Mouse (Mus musculus): ENCODE data around the gene Gja4. TPM values are rescaled to one million over a fixed set of nuclear protein-coding genes. Genes with fewer than 3 reads are reported as not detected.

Gene Gja4
- polyA plus RNA-seq, 2 experiments: 17.7 to 21.3 TPM

GRCm38 (mm10) chr4:127329046-127329445 is 15.2 kb upstream of the Gja4 start:
- Histone ChIP-seq H3K4me2 (replicated peaks; ENCODE audit: low read depth, low read length, severe bottlenecking) (no peak overlapping the region), H3K4me3 (replicated peaks; ENCODE audit: low read length) (no peak overlapping the region), H3K9ac (ENCODE audit: low read depth, low read length, severe bottlenecking) (no peak overlapping the region), H3K9me3 (ENCODE audit: control insufficient read depth, low read length) (no peaks in the 10 kb centered on the region), H3K27ac (replicated peaks; ENCODE audit: low read depth, low read length) (no peak overlapping the region), H3K27me3 (ENCODE audit: control insufficient read depth, insufficient read depth, low read length) (peaks cover 59% of the 10 kb centered on the region), H3K4me1 (ENCODE audit: control insufficient read depth, insufficient read depth, low read length) (peaks cover 4% of the 10 kb centered on the region; the same call in 1 of the 2 replicates), H3K36me3 (ENCODE audit: control insufficient read depth, insufficient read depth, low read length) (no peaks in the 10 kb centered on the region)
- no peak for ATAC-seq (ENCODE audit: low FRiP score, low read depth)
- TF ChIP-seq POLR2A (IDR thresholded peaks at IDR 0.05; ENCODE audit: borderline replicate concordance, extremely low read depth, insufficient read depth, insufficient read length): no peak
- WGBS: 1% methylated on average over 3 of the region's 3 CpGs
- DNase-seq (ENCODE audit: low spot score): no peak

GRCm38 (mm10) chr4:127328378-127328777 is 14.5 kb upstream of the Gja4 start:
- no peak for ATAC-seq (ENCODE audit: low FRiP score, low read depth)
- Histone ChIP-seq H3K9me3 (ENCODE audit: control insufficient read depth, low read length) (no peaks in the 10 kb centered on the region), H3K4me1 (ENCODE audit: control insufficient read depth, insufficient read depth, low read length) (peaks cover 4% of the 10 kb centered on the region; the same call in 1 of the 2 replicates), H3K4me3 (replicated peaks; ENCODE audit: low read length) (no peak overlapping the region), H3K36me3 (ENCODE audit: control insufficient read depth, insufficient read depth, low read length) (no peaks in the 10 kb centered on the region), H3K27me3 (ENCODE audit: control insufficient read depth, insufficient read depth, low read length) (peaks cover 59% of the 10 kb centered on the region), H3K27ac (replicated peaks; ENCODE audit: low read depth, low read length) (no peak overlapping the region), H3K9ac (ENCODE audit: low read depth, low read length, severe bottlenecking) (no peak overlapping the region), H3K4me2 (replicated peaks; ENCODE audit: low read depth, low read length, severe bottlenecking) (no peak overlapping the region)
- WGBS: 65% methylated on average over 7 of the region's 7 CpGs
- DNase-seq (ENCODE audit: low spot score): no peak
- TF ChIP-seq POLR2A (IDR thresholded peaks at IDR 0.05; ENCODE audit: borderline replicate concordance, extremely low read depth, insufficient read depth, insufficient read length): no peak

GRCm38 (mm10) chr4:127327749-127328148 is 13.9 kb upstream of the Gja4 start:
- no peaks in the 10 kb centered on the region for H3K36me3 ChIP-seq (ENCODE audit: control insufficient read depth, insufficient read depth, low read length)
- DNase-seq (ENCODE audit: low spot score): no peak
- H3K4me1 ChIP-seq (ENCODE audit: control insufficient read depth, insufficient read depth, low read length): peaks cover 4% of the 10 kb centered on the region; the same call in 1 of the 2 replicates
- no peak overlapping the region for H3K4me3 ChIP-seq (replicated peaks; ENCODE audit: low read length)
- H3K27me3 ChIP-seq (ENCODE audit: control insufficient read depth, insufficient read depth, low read length): peaks cover 56% of the 10 kb centered on the region
- H3K9ac ChIP-seq (ENCODE audit: low read depth, low read length, severe bottlenecking): no peak overlapping the region
- WGBS: 51% methylated on average over 6 of the region's 6 CpGs
- no peak overlapping the region for H3K27ac ChIP-seq (replicated peaks; ENCODE audit: low read depth, low read length)
- no peaks in the 10 kb centered on the region for H3K9me3 ChIP-seq (ENCODE audit: control insufficient read depth, low read length)
- no peak for TF ChIP-seq POLR2A (IDR thresholded peaks at IDR 0.05; ENCODE audit: borderline replicate concordance, extremely low read depth, insufficient read depth, insufficient read length)
- no peak overlapping the region for H3K4me2 ChIP-seq (replicated peaks; ENCODE audit: low read depth, low read length, severe bottlenecking)
- no peak for ATAC-seq (ENCODE audit: low FRiP score, low read depth)

- Histone ChIP-seq H3K27ac (replicated peaks; ENCODE audit: low read depth, low read length) (no peak overlapping the region), H3K36me3 (ENCODE audit: control insufficient read depth, insufficient read depth, low read length) (no peaks in the 10 kb centered on the region), H3K4me1 (ENCODE audit: control insufficient read depth, insufficient read depth, low read length) (peaks cover 4% of the 10 kb centered on the region; the same call in 1 of the 2 replicates), H3K4me2 (replicated peaks; ENCODE audit: low read depth, low read length, severe bottlenecking) (no peak overlapping the region), H3K27me3 (ENCODE audit: control insufficient read depth, insufficient read depth, low read length) (peaks cover 51% of the 10 kb centered on the region), H3K4me3 (replicated peaks; ENCODE audit: low read length) (no peak overlapping the region), H3K9me3 (ENCODE audit: control insufficient read depth, low read length) (no peaks in the 10 kb centered on the region), H3K9ac (ENCODE audit: low read depth, low read length, severe bottlenecking) (no peak overlapping the region)
- 51% methylated on average over 7 of the region's 7 CpGs for WGBS
- DNase-seq (ENCODE audit: low spot score): no peak
- no peak for ATAC-seq (ENCODE audit: low FRiP score, low read depth)
- no peak for TF ChIP-seq POLR2A (IDR thresholded peaks at IDR 0.05; ENCODE audit: borderline replicate concordance, extremely low read depth, insufficient read depth, insufficient read length)
Observed at GRCm38 (mm10) chr4:127327258-127327657, 13.4 kb upstream of the Gja4 start.

DNA sequence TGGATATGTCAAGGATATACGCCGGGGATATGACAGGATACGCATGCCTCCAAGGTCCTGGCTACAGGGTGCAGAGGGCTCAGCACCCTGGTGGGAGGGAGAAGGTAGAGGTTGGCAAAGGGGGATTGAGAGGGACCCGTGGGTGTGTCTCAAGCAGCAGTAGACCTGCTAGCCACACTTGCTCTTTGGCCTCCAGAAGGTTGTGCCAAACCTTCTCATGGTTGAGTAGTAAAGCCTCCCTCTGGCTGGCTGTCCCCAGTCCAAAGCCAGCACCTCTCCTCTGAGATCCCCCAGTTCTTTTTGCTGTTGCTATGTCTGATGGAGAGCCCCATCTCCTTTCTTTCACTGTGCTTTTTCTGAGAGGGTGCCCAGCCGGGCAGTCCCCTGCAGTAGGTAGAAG is 11.4 kb upstream of the Gja4 start:
- no peak for ATAC-seq (ENCODE audit: low FRiP score, low read depth)
- no peaks in the 10 kb centered on the region for H3K4me1 ChIP-seq (ENCODE audit: control insufficient read depth, insufficient read depth, low read length)
- H3K27ac ChIP-seq (replicated peaks; ENCODE audit: low read depth, low read length): no peak overlapping the region
- no peaks in the 10 kb centered on the region for H3K9me3 ChIP-seq (ENCODE audit: control insufficient read depth, low read length)
- no peak overlapping the region for H3K4me2 ChIP-seq (replicated peaks; ENCODE audit: low read depth, low read length, severe bottlenecking)
- DNase-seq (ENCODE audit: low spot score): no peak
- H3K4me3 ChIP-seq (replicated peaks; ENCODE audit: low read length): no peak overlapping the region
- peaks cover 31% of the 10 kb centered on the region for H3K27me3 ChIP-seq (ENCODE audit: control insufficient read depth, insufficient read depth, low read length)
- no peak for TF ChIP-seq POLR2A (IDR thresholded peaks at IDR 0.05; ENCODE audit: borderline replicate concordance, extremely low read depth, insufficient read depth, insufficient read length)
- WGBS: 80% methylated on average over 5 of the region's 5 CpGs
- no peak overlapping the region for H3K9ac ChIP-seq (ENCODE audit: low read depth, low read length, severe bottlenecking)
- no peaks in the 10 kb centered on the region for H3K36me3 ChIP-seq (ENCODE audit: control insufficient read depth, insufficient read depth, low read length)

GRCm38 (mm10) chr4:127324759-127325158 is 10.9 kb upstream of the Gja4 start:
- Histone ChIP-seq H3K4me1 (ENCODE audit: control insufficient read depth, insufficient read depth, low read length) (no peaks in the 10 kb centered on the region), H3K27ac (replicated peaks; ENCODE audit: low read depth, low read length) (no peak overlapping the region), H3K27me3 (ENCODE audit: control insufficient read depth, insufficient read depth, low read length) (peaks cover 26% of the 10 kb centered on the region), H3K9ac (ENCODE audit: low read depth, low read length, severe bottlenecking) (no peak overlapping the region), H3K4me2 (replicated peaks; ENCODE audit: low read depth, low read length, severe bottlenecking) (no peak overlapping the region), H3K36me3 (ENCODE audit: control insufficient read depth, insufficient read depth, low read length) (no peaks in the 10 kb centered on the region), H3K9me3 (ENCODE audit: control insufficient read depth, low read length) (no peaks in the 10 kb centered on the region), H3K4me3 (replicated peaks; ENCODE audit: low read length) (no peak overlapping the region)
- DNase-seq (ENCODE audit: low spot score) (peak; percentile 86), ATAC-seq (ENCODE audit: low FRiP score, low read depth) (peak; percentile 67; the same call in 1 of the 2 replicates)
- WGBS: 4% methylated on average over 6 of the region's 6 CpGs
- TF ChIP-seq POLR2A (IDR thresholded peaks at IDR 0.05; ENCODE audit: borderline replicate concordance, extremely low read depth, insufficient read depth, insufficient read length): no peak
